Mouse (Mus musculus) stomach, postnatal 0 days (tissue): ENCODE results near the gene Itprid1. TPM values are rescaled to one million over a fixed set of nuclear protein-coding genes. Genes with fewer than 3 reads are reported as not detected.
A peak's percentile ranks its signal among the peaks of the same experiment; 100 is the strongest.

Source experiments
- ATAC-seq: fragments of 200-750 bp; cut with Nextera tagmentation; 2 replicates; pipeline ENCODE4 v1.8.0; 2017; ENCODE audit not compliant: low FRiP score, low TSS enrichment
- DNase-seq: peaks from one replicate; pipeline ENCODE4 v3.0.0-alpha.2; 2016; ENCODE audit warnings: low spot score
- H3K27ac ChIP-seq: fragments of 300-500 bp; sonication (generic); replicated peaks from 2 replicates; pipeline ENCODE4 v1.5.1; 2014; ENCODE audit warnings: mild to moderate bottlenecking, control low read depth
- H3K27me3 ChIP-seq: fragments of 300-500 bp; sonication (generic); 2 replicates; pipeline ENCODE4 v1.6.1; 2014; ENCODE audit warnings: low read length; ENCODE audit not compliant: control insufficient read depth, insufficient read depth
- H3K36me3 ChIP-seq: fragments of 300-500 bp; sonication (generic); 2 replicates; pipeline ENCODE4 v1.6.1; 2014; ENCODE audit warnings: low read length, mixed read lengths; ENCODE audit not compliant: control insufficient read depth, insufficient read depth
- H3K4me1 ChIP-seq: fragments of 300-500 bp; sonication (generic); replicated peaks from 2 replicates; pipeline ENCODE4 v1.6.1; 2014; ENCODE audit warnings: antibody characterized with exemption; ENCODE audit not compliant: control insufficient read depth, insufficient read depth
- H3K4me2 ChIP-seq: fragments of 300-500 bp; sonication (generic); replicated peaks from 2 replicates; pipeline ENCODE4 v1.6.1; 2014; ENCODE audit warnings: low read depth, mild to moderate bottlenecking, control low read depth, moderate library complexity
- H3K4me3 ChIP-seq: fragments of 300-500 bp; sonication (generic); 2 replicates; pipeline ENCODE4 v1.5.1; 2014; ENCODE audit warnings: low read depth, low read length, control low read depth
- H3K9ac ChIP-seq: fragments of 300-500 bp; sonication (generic); 2 replicates; pipeline ENCODE4 v1.6.1; 2014; ENCODE audit warnings: mild to moderate bottlenecking, low read length, control low read depth, mixed read lengths
- H3K9me3 ChIP-seq: fragments of 300-500 bp; sonication (generic); 2 replicates; pipeline ENCODE4 v1.6.1; 2016; ENCODE audit warnings: low read length; ENCODE audit not compliant: control insufficient read depth
- CTCF ChIP-seq: IDR thresholded peaks from 2 replicates; pipeline ENCODE4 v1.5.1; 2016; ENCODE audit warnings: antibody characterized with exemption, low read depth, mild to moderate bottlenecking, moderate library complexity
- EP300 ChIP-seq: optimal IDR thresholded peaks from 2 replicates; pipeline ENCODE3; 2016; ENCODE audit warnings: antibody characterized with exemption
- WGBS: fragments of 180-500 bp; shearing (Covaris S2); extraction: QIAGEN DNeasy Blood & Tissue Kit; methylation state at CpG from one replicate; pipeline ENCODE4 v1.1.7; 2014; 5-methylcytosine and 5-hydroxymethylcytosine counted together
- polyA plus RNA-seq: library from polyadenylated mRNA; unstranded; fragments of >200 nt; fragmentation: Nextera tagmentation; extraction: Ambion mirVana; gene quantifications from 2 replicates; pipeline ENCODE4 v1.2.1, GENCODE M21; 2015

Gene Itprid1
- 0.24 and 0.31 TPM in 2 replicates for polyA plus RNA-seq

- 0 out of 2 replicates have a peak within 1 kb of the TSS, but pooled peaks have one; percentile 4 for H3K4me2 ChIP-seq
- TF ChIP-seq EP300, result no peak
- no peak for TF ChIP-seq CTCF
- H3K4me3 ChIP-seq, result no peak within 1 kb of the TSS
- ATAC-seq, result peak; percentile 94
- H3K9me3 ChIP-seq, result no peaks in the 10 kb centered on the region
- WGBS, result 54% methylated on average over 8 of the region's 8 CpGs
- DNase-seq, result peak; percentile 35
- H3K36me3 ChIP-seq, result no peaks in the 10 kb centered on the region
- peak within 1 kb of the TSS; percentile 77 for H3K27ac ChIP-seq
- no peak within 1 kb of the TSS for H3K9ac ChIP-seq
- no peaks in the 10 kb centered on the region for H3K4me1 ChIP-seq
- no peaks in the 10 kb centered on the region for H3K27me3 ChIP-seq
Measured at GRCm38 (mm10) chr6:55836650-55837320, at the start of gene Itprid1. Gene Itprid1, plus strand, starts transcription at chr6:55836895.

DNA sequence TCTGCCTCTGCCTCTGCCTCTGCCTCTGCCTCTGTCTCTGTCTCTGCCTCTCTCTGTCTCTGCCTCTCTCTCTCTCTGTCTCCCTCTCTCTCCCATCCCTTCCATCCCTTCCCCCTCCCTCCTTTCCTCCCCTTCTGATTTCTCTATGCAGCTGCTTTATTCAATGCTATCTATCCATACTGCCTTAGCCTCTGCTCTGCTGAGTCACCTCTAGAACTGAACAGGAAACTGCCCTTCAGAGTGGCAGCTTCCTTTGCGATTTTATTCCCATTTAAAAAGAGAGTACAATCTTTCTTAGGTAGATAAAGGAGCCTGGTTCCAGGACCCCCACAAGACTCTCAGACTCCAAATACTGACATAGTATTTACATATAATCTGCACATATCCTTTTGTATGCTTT is 47.1 kb upstream of the Itprid1 start:
- Histone ChIP-seq H3K4me1 (no peaks in the 10 kb centered on the region), H3K27ac (no peak overlapping the region), H3K4me3 (no peak overlapping the region), H3K9me3 (no peaks in the 10 kb centered on the region), H3K4me2 (no peak overlapping the region), H3K36me3 (no peaks in the 10 kb centered on the region), H3K27me3 (no peaks in the 10 kb centered on the region), H3K9ac (no peak overlapping the region)
- TF ChIP-seq CTCF (no peak), EP300 (no peak)
- DNase-seq (no peak), ATAC-seq (no peak)
- 46% methylated on average over 1 of the region's 1 CpGs for WGBS

- peak; percentile 67; the same call in 1 of the 2 replicates for ATAC-seq
- Histone ChIP-seq H3K9ac (no peak overlapping the region), H3K4me1 (no peaks in the 10 kb centered on the region), H3K4me2 (no peak overlapping the region), H3K27ac (no peak overlapping the region), H3K4me3 (no peak overlapping the region), H3K36me3 (no peaks in the 10 kb centered on the region), H3K27me3 (no peaks in the 10 kb centered on the region), H3K9me3 (no peaks in the 10 kb centered on the region)
- DNase-seq, result peak; percentile 37
- 23% methylated on average over 6 of the region's 6 CpGs for WGBS
- TF ChIP-seq CTCF (peak; percentile 35), EP300 (no peak)
Measured at GRCm38 (mm10) chr6:55791852-55792496, 44.7 kb upstream of the Itprid1 start.

DNA sequence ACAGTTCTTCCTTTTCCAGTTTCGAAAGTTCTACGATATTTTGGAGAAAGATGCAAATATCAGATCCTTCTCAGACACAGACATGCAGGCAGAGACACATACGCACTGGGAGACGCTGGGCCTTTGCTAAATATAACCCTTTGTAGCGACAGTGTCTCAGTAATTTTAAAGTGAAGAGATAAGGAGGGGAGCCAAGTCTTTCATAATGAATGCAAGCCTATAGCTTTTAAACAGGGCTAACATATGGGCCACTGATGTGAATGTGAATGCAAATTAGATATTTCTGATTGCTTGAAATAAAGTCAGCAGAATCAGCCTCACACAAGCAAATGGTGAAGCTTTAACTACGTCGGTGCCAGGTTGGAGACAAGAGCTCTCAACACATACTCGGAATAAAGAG is 44.2 kb upstream of the Itprid1 start:
- TF ChIP-seq EP300, result no peak
- TF ChIP-seq CTCF, result no peak
- Histone ChIP-seq H3K4me2 (no peak overlapping the region), H3K9me3 (no peaks in the 10 kb centered on the region), H3K4me3 (no peak overlapping the region), H3K27ac (no peak overlapping the region), H3K27me3 (no peaks in the 10 kb centered on the region), H3K36me3 (no peaks in the 10 kb centered on the region), H3K4me1 (no peaks in the 10 kb centered on the region), H3K9ac (no peak overlapping the region)
- ATAC-seq (no peak), DNase-seq (no peak)
- WGBS, result 52% methylated on average over 8 of the region's 8 CpGs

- DNase-seq, result no peak
- H3K27ac ChIP-seq, result no peak overlapping the region
- no peak overlapping the region for H3K4me3 ChIP-seq
- H3K27me3 ChIP-seq, result no peaks in the 10 kb centered on the region
- TF ChIP-seq CTCF (no peak), EP300 (no peak)
- H3K4me2 ChIP-seq, result no peak overlapping the region
- no peaks in the 10 kb centered on the region for H3K36me3 ChIP-seq
- no peaks in the 10 kb centered on the region for H3K9me3 ChIP-seq
- H3K9ac ChIP-seq, result no peak overlapping the region
- ATAC-seq, result no peak
- WGBS, result 67% methylated on average over 1 of the region's 1 CpGs
- no peaks in the 10 kb centered on the region for H3K4me1 ChIP-seq
Measured at GRCm38 (mm10) chr6:55802686-55803085, 34.0 kb upstream of the Itprid1 start.

- Histone ChIP-seq H3K27me3 (no peaks in the 10 kb centered on the region), H3K36me3 (no peaks in the 10 kb centered on the region), H3K27ac (no peak overlapping the region), H3K9ac (no peak overlapping the region), H3K9me3 (no peaks in the 10 kb centered on the region), H3K4me3 (no peak overlapping the region), H3K4me2 (no peak overlapping the region), H3K4me1 (no peaks in the 10 kb centered on the region)
- DNase-seq (no peak), ATAC-seq (no peak)
- 51% methylated on average over 7 of the region's 7 CpGs for WGBS
- TF ChIP-seq CTCF (no peak), EP300 (no peak)
Measured at GRCm38 (mm10) chr6:55803357-55803756, 33.3 kb upstream of the Itprid1 start.
